Mouse (Mus musculus): Measurements from ENCODE around the gene Tmem235. TPM values are rescaled to one million over a fixed set of nuclear protein-coding genes. Genes with fewer than 3 reads are reported as not detected.
A peak's percentile ranks its signal among the peaks of the same experiment; 100 is the strongest.

Gene Tmem235
- polyA plus RNA-seq, 1 experiment from 2014 or later, result not detected

DNA sequence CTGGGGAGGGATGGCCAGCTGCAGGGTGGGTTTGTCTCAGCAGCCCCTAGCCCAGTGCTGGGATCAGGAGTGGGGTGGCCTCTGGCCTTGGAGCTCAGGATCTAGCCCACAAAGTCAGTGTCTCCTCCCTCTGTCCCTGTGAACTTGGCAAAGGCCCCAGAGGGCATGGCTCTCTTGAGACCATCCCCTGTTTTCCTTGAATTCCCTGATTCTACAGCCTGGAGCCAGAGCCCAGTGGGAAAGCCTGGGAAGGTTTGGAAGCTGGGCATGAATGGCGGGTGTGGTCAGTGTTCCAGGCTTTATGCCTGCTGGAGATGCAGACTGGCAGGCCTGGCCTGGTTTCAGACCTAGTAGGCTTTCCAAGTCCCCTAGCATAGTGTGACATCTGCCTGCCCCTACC is 21.7 kb downstream of the Tmem235 start:
- WGBS, result 68% methylated on average over 1 of the region's 1 CpGs
- no peak overlapping the region for H3K27ac ChIP-seq

GRCm38 (mm10) chr11:117886000-117886399 is 25.4 kb downstream of the Tmem235 start:
- H3K27me3 ChIP-seq, result peaks cover 21% of the 10 kb centered on the region
- ATAC-seq (ENCODE audit: insufficient number of reproducible peaks, insufficient read depth, low FRiP score, low TSS enrichment), result no peak
- peaks cover 46% of the 10 kb centered on the region for H3K4me1 ChIP-seq
- H3K36me3 ChIP-seq, result no peaks in the 10 kb centered on the region
- H3K9me3 ChIP-seq, result no peaks in the 10 kb centered on the region
- no peak overlapping the region for H3K4me3 ChIP-seq
- no peak overlapping the region for H3K4me2 ChIP-seq (replicated peaks)
- WGBS, result 55% methylated on average over 5 of the region's 5 CpGs
- no peak overlapping the region for H3K9ac ChIP-seq
- H3K27ac ChIP-seq, result no peak overlapping the region

More for the DNA sequence above, 21.7 kb downstream of the Tmem235 start:
- Histone ChIP-seq H3K36me3 (no peaks in the 10 kb centered on the region), H3K4me1 (peaks cover 32% of the 10 kb centered on the region), H3K4me2 (replicated peaks) (no peak overlapping the region), H3K4me3 (no peak overlapping the region), H3K9ac (no peak overlapping the region), H3K9me3 (no peaks in the 10 kb centered on the region), H3K27me3 (0 out of 2 replicates have a peak, but pooled peaks cover 3% of the 10 kb centered on the region)
- no peak for ATAC-seq (ENCODE audit: insufficient number of reproducible peaks, insufficient read depth, low FRiP score, low TSS enrichment)

- H3K4me2 ChIP-seq (replicated peaks), result peak overlapping the region; percentile 56
- 7% methylated on average over 20 of the region's 20 CpGs for WGBS
- peak overlapping the region; percentile 20; the same call in 1 of the 2 replicates for H3K4me3 ChIP-seq
- ATAC-seq (ENCODE audit: insufficient number of reproducible peaks, insufficient read depth, low FRiP score, low TSS enrichment), result no peak
- peaks cover 22% of the 10 kb centered on the region for H3K27me3 ChIP-seq
- H3K4me1 ChIP-seq, result peaks cover 35% of the 10 kb centered on the region
- no peak overlapping the region for H3K27ac ChIP-seq
- 0 out of 2 replicates have a peak overlapping the region, but pooled peaks have one; percentile 7 for H3K9ac ChIP-seq
- H3K36me3 ChIP-seq, result no peaks in the 10 kb centered on the region
- H3K9me3 ChIP-seq, result no peaks in the 10 kb centered on the region
Measured at GRCm38 (mm10) chr11:117888168-117888852, 27.8 kb downstream of the Tmem235 start.

- Histone ChIP-seq H3K27ac (peak overlapping the region; percentile 57), H3K4me3 (peak overlapping the region; percentile 20), H3K9me3 (no peaks in the 10 kb centered on the region), H3K9ac (peak overlapping the region; percentile 41), H3K27me3 (peaks cover 22% of the 10 kb centered on the region), H3K36me3 (no peaks in the 10 kb centered on the region), H3K4me1 (peaks cover 31% of the 10 kb centered on the region), H3K4me2 (replicated peaks) (peak overlapping the region; percentile 56)
- 5% methylated on average over 33 of the region's 33 CpGs for WGBS
- 0 out of 2 replicates have a peak, but pooled peaks have one; percentile 53 for ATAC-seq (ENCODE audit: insufficient number of reproducible peaks, insufficient read depth, low FRiP score, low TSS enrichment)
Measured at GRCm38 (mm10) chr11:117888853-117889822, 28.6 kb downstream of the Tmem235 start.

DNA sequence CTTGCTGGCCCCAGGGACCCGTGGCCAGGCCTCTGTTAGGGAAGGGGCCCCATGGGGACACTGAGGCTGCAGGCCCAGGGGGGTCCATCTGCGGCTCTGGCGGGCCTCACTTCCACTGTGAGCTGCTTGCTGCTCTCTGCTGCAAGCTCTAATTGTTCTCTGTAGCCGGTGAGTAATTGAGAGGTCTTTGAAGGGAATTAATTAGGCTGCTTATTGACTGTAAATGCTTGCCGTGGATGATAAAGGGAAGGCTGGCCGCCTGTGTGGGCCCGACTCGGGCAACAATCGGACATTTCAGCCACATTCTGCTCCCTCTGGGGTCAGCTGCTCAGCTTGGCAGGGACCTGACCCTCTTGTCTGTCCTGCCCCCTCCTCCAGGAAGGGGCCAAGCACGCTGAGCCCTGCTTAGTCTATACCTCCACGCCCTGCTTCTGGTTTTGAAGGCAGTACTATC is 29.4 kb downstream of the Tmem235 start:
- peak overlapping the region; percentile 56 for H3K4me2 ChIP-seq (replicated peaks)
- WGBS, result 8% methylated on average over 11 of the region's 11 CpGs
- peak overlapping the region; percentile 20; the same call in 1 of the 2 replicates for H3K4me3 ChIP-seq

DNA sequence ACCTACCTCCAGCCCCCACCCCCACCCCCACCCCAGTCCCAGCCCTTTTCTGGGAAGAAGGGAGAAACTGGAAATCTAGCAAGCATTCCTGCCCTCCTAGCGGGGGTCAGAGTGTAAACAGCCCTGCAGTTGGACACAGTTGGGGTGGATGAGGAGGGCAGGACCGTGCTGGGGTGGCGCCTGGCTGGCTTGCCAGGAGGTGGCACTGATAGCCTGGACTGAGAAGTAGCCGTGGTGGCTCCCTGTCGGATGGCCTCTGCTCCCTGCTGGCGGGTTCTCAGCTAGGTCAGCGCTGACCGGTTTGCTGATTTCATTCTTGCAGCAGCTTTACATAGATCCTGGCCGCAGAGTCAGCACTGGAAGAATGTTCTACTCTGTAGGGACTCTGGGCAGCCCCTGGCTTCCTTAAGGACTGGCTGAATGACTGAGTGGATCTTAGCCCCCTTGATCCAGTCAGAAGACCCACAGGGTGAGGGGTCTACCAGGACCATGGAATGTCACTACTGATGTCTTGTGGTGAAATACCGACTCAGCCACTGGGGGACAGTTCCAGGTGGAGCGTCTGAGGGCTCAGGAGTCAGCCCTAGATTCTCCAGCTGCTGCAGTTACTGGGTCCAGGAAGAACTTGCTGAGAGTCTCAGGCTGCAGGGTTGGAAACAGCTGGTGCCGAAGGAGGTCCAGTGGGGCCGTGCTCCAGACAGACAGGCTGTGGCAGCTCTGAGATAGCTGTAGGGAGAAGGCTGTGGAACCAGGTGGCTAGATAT is 30.1 kb downstream of the Tmem235 start:
- peak; percentile 31; the same call in 1 of the 2 replicates for ATAC-seq (ENCODE audit: insufficient number of reproducible peaks, insufficient read depth, low FRiP score, low TSS enrichment)
- 21% methylated on average over 13 of the region's 13 CpGs for WGBS
- H3K9me3 ChIP-seq, result no peaks in the 10 kb centered on the region
- H3K4me3 ChIP-seq, result no peak overlapping the region
- H3K27ac ChIP-seq, result no peak overlapping the region
- H3K4me1 ChIP-seq, result peaks cover 31% of the 10 kb centered on the region
- peaks cover 20% of the 10 kb centered on the region for H3K27me3 ChIP-seq
- no peaks in the 10 kb centered on the region for H3K36me3 ChIP-seq
- peak overlapping the region; percentile 2; the same call in 1 of the 2 replicates for H3K4me2 ChIP-seq (replicated peaks)
- 0 out of 2 replicates have a peak overlapping the region, but pooled peaks have one; percentile 41 for H3K9ac ChIP-seq

More for the DNA sequence above, 29.4 kb downstream of the Tmem235 start:
- H3K36me3 ChIP-seq, result no peaks in the 10 kb centered on the region
- no peak for ATAC-seq (ENCODE audit: insufficient number of reproducible peaks, insufficient read depth, low FRiP score, low TSS enrichment)
- H3K4me1 ChIP-seq, result peaks cover 31% of the 10 kb centered on the region
- peak overlapping the region; percentile 57 for H3K27ac ChIP-seq
- H3K9me3 ChIP-seq, result no peaks in the 10 kb centered on the region
- H3K27me3 ChIP-seq, result peaks cover 20% of the 10 kb centered on the region
- peak overlapping the region; percentile 41 for H3K9ac ChIP-seq

GRCm38 (mm10) chr11:117891581-117892175 is 31.1 kb downstream of the Tmem235 start:
- Histone ChIP-seq H3K4me2 (replicated peaks) (no peak overlapping the region), H3K4me1 (peaks cover 31% of the 10 kb centered on the region), H3K9me3 (no peaks in the 10 kb centered on the region), H3K4me3 (no peak overlapping the region), H3K9ac (no peak overlapping the region), H3K27me3 (peaks cover 20% of the 10 kb centered on the region), H3K27ac (no peak overlapping the region), H3K36me3 (no peaks in the 10 kb centered on the region)
- ATAC-seq (ENCODE audit: insufficient number of reproducible peaks, insufficient read depth, low FRiP score, low TSS enrichment), result no peak
- 89% methylated on average over 19 of the region's 19 CpGs for WGBS

GRCm38 (mm10) chr11:117892199-117892598 is 31.6 kb downstream of the Tmem235 start:
- peaks cover 31% of the 10 kb centered on the region for H3K4me1 ChIP-seq
- no peaks in the 10 kb centered on the region for H3K9me3 ChIP-seq
- no peaks in the 10 kb centered on the region for H3K36me3 ChIP-seq
- no peak overlapping the region for H3K4me2 ChIP-seq (replicated peaks)
- no peak overlapping the region for H3K4me3 ChIP-seq
- H3K9ac ChIP-seq, result no peak overlapping the region
- peaks cover 20% of the 10 kb centered on the region for H3K27me3 ChIP-seq
- H3K27ac ChIP-seq, result no peak overlapping the region
- 51% methylated on average over 6 of the region's 6 CpGs for WGBS
- ATAC-seq (ENCODE audit: insufficient number of reproducible peaks, insufficient read depth, low FRiP score, low TSS enrichment), result no peak

DNA sequence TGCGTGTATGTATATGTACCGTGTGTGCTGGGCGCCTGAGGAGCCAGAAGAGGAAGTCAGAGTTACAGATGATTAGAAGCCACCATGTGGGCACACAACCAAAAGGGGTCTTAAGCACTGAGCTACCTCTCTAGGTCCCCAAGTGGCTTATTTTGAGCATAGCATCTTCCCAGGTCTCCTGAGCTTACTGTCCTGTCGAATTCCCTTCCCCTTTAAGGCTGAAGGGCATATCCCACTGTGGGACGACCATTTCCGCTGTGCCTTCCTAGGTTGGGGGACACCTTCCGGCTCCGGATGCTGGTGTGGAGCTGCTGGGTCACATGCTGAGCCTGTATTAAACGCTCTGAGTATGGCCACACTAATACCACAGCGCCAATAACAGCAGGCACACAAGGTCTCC is 34.1 kb downstream of the Tmem235 start:
- ATAC-seq (ENCODE audit: insufficient number of reproducible peaks, insufficient read depth, low FRiP score, low TSS enrichment), result no peak
- peaks cover 13% of the 10 kb centered on the region; the same call in 1 of the 2 replicates for H3K27me3 ChIP-seq
- 61% methylated on average over 10 of the region's 10 CpGs for WGBS

GRCm38 (mm10) chr11:117896533-117896932 is 36.0 kb downstream of the Tmem235 start:
- Histone ChIP-seq H3K4me1 (no peaks in the 10 kb centered on the region), H3K9me3 (no peaks in the 10 kb centered on the region; the same call in 1 of the 2 replicates), H3K36me3 (no peaks in the 10 kb centered on the region), H3K4me2 (replicated peaks) (no peak overlapping the region), H3K4me3 (no peak overlapping the region), H3K9ac (no peak overlapping the region), H3K27me3 (no peaks in the 10 kb centered on the region; the same call in 1 of the 2 replicates), H3K27ac (no peak overlapping the region)
- 56% methylated on average over 2 of the region's 2 CpGs for WGBS
- no peak for ATAC-seq (ENCODE audit: insufficient number of reproducible peaks, insufficient read depth, low FRiP score, low TSS enrichment)

More for the DNA sequence above, 34.1 kb downstream of the Tmem235 start:
- H3K9ac ChIP-seq, result no peak overlapping the region
- no peak overlapping the region for H3K27ac ChIP-seq
- no peaks in the 10 kb centered on the region for H3K9me3 ChIP-seq
- H3K4me3 ChIP-seq, result no peak overlapping the region
- no peak overlapping the region for H3K4me2 ChIP-seq (replicated peaks)
- peaks cover 15% of the 10 kb centered on the region for H3K4me1 ChIP-seq
- H3K36me3 ChIP-seq, result no peaks in the 10 kb centered on the region
